Mouse (Mus musculus): ENCODE results near the gene Inpp5b. TPM values are rescaled to one million over a fixed set of nuclear protein-coding genes. Genes with fewer than 3 reads are reported as not detected.

Inpp5b gene
- 36.4 and 38.7 TPM in 2 replicates for polyA plus RNA-seq (2015; fragmentation: Nextera tagmentation; extraction: Ambion mirVana)

GRCm38 (mm10) chr4:124741376-124742343, at the start of gene Inpp5b:
TSS of gene Inpp5b (plus strand) at chr4:124741850.

GRCm38 (mm10) chr4:124693135-124693894, 48.3 kb upstream of the Inpp5b start, which contains the start of gene Utp11:
TSS of gene Utp11 (minus strand) at chr4:124693600.

GRCm38 (mm10) chr4:124700248-124700971, 41.2 kb upstream of the Inpp5b start, which contains the start of gene Fhl3:
TSS of gene Fhl3 (plus strand) at chr4:124700701.

GRCm38 (mm10) chr4:124714545-124715481, 26.8 kb upstream of the Inpp5b start, which contains the start of gene Sf3a3:
TSS of gene Sf3a3 (plus strand) at chr4:124714776.

GRCm38 (mm10) chr4:124801552-124802308, 60.1 kb downstream of the Inpp5b start, which contains the start of gene Mtf1:
TSS of gene Mtf1 (plus strand) at chr4:124802104.

DNA sequence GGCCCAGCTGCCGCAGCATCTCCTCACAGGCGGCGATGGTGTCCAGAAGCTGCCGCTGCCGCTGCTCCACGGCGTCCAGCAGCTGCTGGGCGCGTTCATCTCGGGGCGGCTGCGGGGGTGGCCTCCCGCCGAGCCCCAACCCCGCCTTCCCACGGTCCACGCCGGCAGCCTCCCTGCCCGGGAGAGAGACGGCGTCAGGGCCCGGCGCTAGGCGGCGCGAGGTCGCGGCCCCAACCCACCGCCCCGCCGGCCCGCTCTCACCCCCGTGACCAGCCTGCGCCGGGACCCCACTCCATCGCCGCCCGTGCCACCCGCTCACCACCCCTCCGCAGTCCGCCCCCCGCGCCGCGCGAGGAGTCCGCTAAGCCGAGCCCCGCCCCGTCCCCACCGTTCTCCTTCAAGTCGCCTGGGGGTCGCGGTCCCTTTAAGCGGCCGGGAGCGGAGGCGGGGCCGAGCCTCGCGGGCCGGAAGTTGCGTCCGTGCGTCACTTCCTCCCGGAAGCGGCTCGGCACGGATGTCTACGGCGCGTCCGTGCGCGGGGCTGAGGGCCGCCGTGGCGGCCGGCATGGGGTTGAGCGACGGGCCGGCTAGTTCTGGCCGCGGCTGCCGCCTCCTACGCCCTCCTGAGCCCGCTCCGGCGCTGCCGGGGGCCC, 108.7 kb downstream of the Inpp5b start, which contains the start of gene Yrdc:
TSS of gene Yrdc (plus strand) at position 419 of the 653 bp plus-strand sequence.

MicroRNAs encoded within 50 kb of the gene (microRNA counts, 519-probe panel; counts per million panel counts)
- 88.3 counts per million for microRNA mmu-miR-697
- 88.3 counts per million for microRNA mmu-miR-698

Other genes with a start within 250 kb of the Inpp5b start
- gene 3100002H09Rik, start 131.0 kb upstream of the Inpp5b start, polyA plus RNA-seq (2015; fragmentation: Nextera tagmentation; extraction: Ambion mirVana): not detected in 2 replicates
- 0.05 and 0.06 TPM in 2 replicates for gene Pou3f1, start 85.0 kb upstream of the Inpp5b start, polyA plus RNA-seq (2015; fragmentation: Nextera tagmentation; extraction: Ambion mirVana)
- gene Utp11, start 48.2 kb upstream of the Inpp5b start, polyA plus RNA-seq (2015; fragmentation: Nextera tagmentation; extraction: Ambion mirVana): 36.1 and 36.7 TPM in 2 replicates
- 5.1 and 5.9 TPM in 2 replicates for gene Fhl3, start 41.1 kb upstream of the Inpp5b start, polyA plus RNA-seq (2015; fragmentation: Nextera tagmentation; extraction: Ambion mirVana)
- 90.8 and 92.4 TPM in 2 replicates for gene Sf3a3, start 27.1 kb upstream of the Inpp5b start, polyA plus RNA-seq (2015; fragmentation: Nextera tagmentation; extraction: Ambion mirVana)
- gene Mtf1, start 60.3 kb downstream of the Inpp5b start, polyA plus RNA-seq (2015; fragmentation: Nextera tagmentation; extraction: Ambion mirVana): 16.7 and 17.6 TPM in 2 replicates
- 23.3 and 24.0 TPM in 2 replicates for gene Yrdc, start 108.8 kb downstream of the Inpp5b start, polyA plus RNA-seq (2015; fragmentation: Nextera tagmentation; extraction: Ambion mirVana)
- gene 1110065P20Rik, start 109.3 kb downstream of the Inpp5b start, polyA plus RNA-seq (2015; fragmentation: Nextera tagmentation; extraction: Ambion mirVana): 26.3 and 30.8 TPM in 2 replicates
- gene Maneal, start 120.3 kb downstream of the Inpp5b start, polyA plus RNA-seq (2015; fragmentation: Nextera tagmentation; extraction: Ambion mirVana): 0.04 and 0.15 TPM in 2 replicates
- not detected in 2 replicates for gene Epha10, start 139.0 kb downstream of the Inpp5b start, polyA plus RNA-seq (2015; fragmentation: Nextera tagmentation; extraction: Ambion mirVana)
- gene 9930104L06Rik, start 195.2 kb downstream of the Inpp5b start, polyA plus RNA-seq (2015; fragmentation: Nextera tagmentation; extraction: Ambion mirVana): 6.2 and 6.9 TPM in 2 replicates
- 126 and 150 TPM in 2 replicates for gene Cdca8, start 197.5 kb downstream of the Inpp5b start, polyA plus RNA-seq (2015; fragmentation: Nextera tagmentation; extraction: Ambion mirVana)
- gene Rspo1, start 244.6 kb downstream of the Inpp5b start, polyA plus RNA-seq (2015; fragmentation: Nextera tagmentation; extraction: Ambion mirVana): 5.6 and 7.0 TPM in 2 replicates